8 mouse cellular contexts compared by ENCODE assay signal in the genomic region with DNA sequence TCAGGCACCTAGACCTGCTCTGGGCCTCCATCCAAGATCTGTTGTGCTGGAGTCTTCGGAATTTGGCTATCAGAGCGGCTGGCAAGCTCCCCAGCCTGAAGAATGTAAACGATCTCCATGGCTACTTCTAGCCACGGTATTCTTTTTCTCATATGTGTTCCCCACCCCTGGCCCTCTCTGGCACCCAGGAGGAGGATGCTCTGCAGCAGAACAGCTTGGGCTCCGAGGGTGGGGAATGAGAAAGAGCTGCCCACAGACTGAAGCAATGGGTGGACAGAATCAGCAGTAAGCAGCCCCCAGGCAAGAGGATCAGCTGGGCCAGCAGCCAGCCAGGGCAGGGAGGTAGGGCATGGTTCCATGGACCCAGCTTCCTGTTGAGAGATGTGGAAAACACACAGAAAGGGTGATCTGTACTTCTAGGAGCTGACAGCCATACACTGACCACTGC.
A peak's percentile ranks its signal among the peaks of the same experiment; 100 is the strongest.
DNase-seq lines count a peak whose midpoint lies in the region; ATAC-seq and TF ChIP-seq lines count a peak whose summit lies in the region.

No protein-coding gene starts in this region.

- no peaks in the 10 kb centered on the region; the same call in 1 of the 2 replicates for H3K9me3 ChIP-seq in kidney, embryonic 16.5 days (ENCODE audit: low read length)
- H3K9me3 ChIP-seq in embryonic facial prominence, embryonic 15.5 days (replicated peaks): no peaks in the 10 kb centered on the region
- H3K9me3 ChIP-seq in heart, postnatal 0 days (replicated peaks; ENCODE audit: control insufficient read depth, low read length): no peaks in the 10 kb centered on the region
- H3K9me3 ChIP-seq in neural tube, embryonic 15.5 days (replicated peaks): no peaks in the 10 kb centered on the region

- no peak overlapping the region for H3K27ac ChIP-seq in kidney, adult 2 months (ENCODE audit: insufficient read depth, low read depth, low read length)
- no peak overlapping the region for H3K27ac ChIP-seq in kidney, embryonic 16.5 days (ENCODE audit: low read length)
- H3K27ac ChIP-seq in embryonic facial prominence, embryonic 15.5 days (replicated peaks): peak overlapping the region; percentile 58
- peak overlapping the region; percentile 12; the same call in 1 of the 2 replicates for H3K27ac ChIP-seq in heart, postnatal 0 days (ENCODE audit: low read depth)
- peak overlapping the region; percentile 18; the same call in 1 of the 2 replicates for H3K27ac ChIP-seq in neural tube, embryonic 15.5 days (replicated peaks)

- TF ChIP-seq POLR2A in kidney, adult 2 months (IDR thresholded peaks at IDR 0.05; ENCODE audit: low read depth, low read length): no peak

- DNase-seq in kidney, adult 2 months: peak; percentile 50
- peak; percentile 83 for DNase-seq in heart, postnatal 0 days (ENCODE audit: low spot score)
- peak; percentile 50 to 66 for DNase-seq in left cerebral cortex, postnatal 14 days (ENCODE audit: low spot score in 2 of 2)
- DNase-seq in thymus, postnatal 10 days (ENCODE audit: low spot score in 2 of 2): no peak

- H3K36me3 ChIP-seq in kidney, adult 2 months (ENCODE audit: control insufficient read depth, insufficient read depth, low read length): no peaks in the 10 kb centered on the region
- no peaks in the 10 kb centered on the region for H3K36me3 ChIP-seq in kidney, embryonic 16.5 days (ENCODE audit: insufficient read depth, low read length)
- H3K36me3 ChIP-seq in embryonic facial prominence, embryonic 15.5 days: no peaks in the 10 kb centered on the region
- H3K36me3 ChIP-seq in heart, postnatal 0 days (replicated peaks; ENCODE audit: control insufficient read depth, insufficient read depth, low read length): no peaks in the 10 kb centered on the region
- H3K36me3 ChIP-seq in neural tube, embryonic 15.5 days: no peaks in the 10 kb centered on the region

- 31% methylated on average over 5 of the region's 5 CpGs for WGBS in kidney, adult 2 months
- 33% methylated on average over 5 of the region's 5 CpGs for WGBS in kidney, embryonic 16.5 days
- 28% methylated on average over 5 of the region's 5 CpGs for WGBS in embryonic facial prominence, embryonic 15.5 days
- WGBS in heart, postnatal 0 days: 12% methylated on average over 5 of the region's 5 CpGs
- 44% methylated on average over 5 of the region's 5 CpGs for WGBS in neural tube, embryonic 15.5 days

- H3K4me2 ChIP-seq in kidney, embryonic 16.5 days (replicated peaks; ENCODE audit: low read depth, low read length): no peak overlapping the region
- no peak overlapping the region for H3K4me2 ChIP-seq in embryonic facial prominence, embryonic 15.5 days (replicated peaks)
- peak overlapping the region; percentile 19 for H3K4me2 ChIP-seq in heart, postnatal 0 days (ENCODE audit: low read depth, low read length)
- no peak overlapping the region for H3K4me2 ChIP-seq in neural tube, embryonic 15.5 days

- no peak for TF ChIP-seq EP300 in heart, postnatal 0 days (IDR thresholded peaks at IDR 0.05; ENCODE audit: low read depth)

- H3K4me3 ChIP-seq in kidney, adult 2 months (ENCODE audit: insufficient read depth, low read depth, low read length): no peak overlapping the region
- H3K4me3 ChIP-seq in kidney, embryonic 16.5 days (ENCODE audit: low read length): no peak overlapping the region
- no peak overlapping the region for H3K4me3 ChIP-seq in embryonic facial prominence, embryonic 15.5 days (replicated peaks)
- no peak overlapping the region for H3K4me3 ChIP-seq in heart, postnatal 0 days (ENCODE audit: low read depth, low read length)
- H3K4me3 ChIP-seq in neural tube, embryonic 15.5 days (replicated peaks): no peak overlapping the region

- no peak for TF ChIP-seq CTCF in kidney, adult 2 months (conservative IDR thresholded peaks at IDR 0.05; ENCODE audit: insufficient read depth, insufficient read length, low read depth, low read length)
- no peak for TF ChIP-seq CTCF in heart, postnatal 0 days (IDR thresholded peaks at IDR 0.05; ENCODE audit: low read depth)

- no peaks in the 10 kb centered on the region for H3K4me1 ChIP-seq in kidney, adult 2 months (ENCODE audit: control insufficient read depth, insufficient read depth, low read length)
- no peaks in the 10 kb centered on the region; the same call in 1 of the 2 replicates for H3K4me1 ChIP-seq in kidney, embryonic 16.5 days (ENCODE audit: insufficient read depth, low read length)
- peaks cover 11% of the 10 kb centered on the region for H3K4me1 ChIP-seq in embryonic facial prominence, embryonic 15.5 days
- peaks cover 67% of the 10 kb centered on the region for H3K4me1 ChIP-seq in heart, postnatal 0 days (ENCODE audit: control insufficient read depth, insufficient read depth)
- H3K4me1 ChIP-seq in neural tube, embryonic 15.5 days: peaks cover 20% of the 10 kb centered on the region

- no peak for ATAC-seq in kidney, embryonic 16.5 days (ENCODE audit: low FRiP score, low TSS enrichment)
- ATAC-seq in embryonic facial prominence, embryonic 15.5 days (ENCODE audit: insufficient number of reproducible peaks, low FRiP score, low TSS enrichment, low read depth): no peak
- peak; percentile 76 for ATAC-seq in heart, postnatal 0 days (ENCODE audit: insufficient read depth, low read depth)
- peak; percentile 42; the same call in 1 of the 2 replicates for ATAC-seq in neural tube, embryonic 15.5 days (ENCODE audit: low FRiP score)
- no peak for ATAC-seq in activated CD4-positive, CD25-positive, alpha-beta regulatory T cell, adult 4 months

- H3K27me3 ChIP-seq in kidney, adult 2 months (replicated peaks; ENCODE audit: control insufficient read depth, insufficient read depth, low read length): no peaks in the 10 kb centered on the region
- no peaks in the 10 kb centered on the region for H3K27me3 ChIP-seq in kidney, embryonic 16.5 days (ENCODE audit: insufficient read depth, low read length)
- H3K27me3 ChIP-seq in embryonic facial prominence, embryonic 15.5 days: no peaks in the 10 kb centered on the region
- no peaks in the 10 kb centered on the region for H3K27me3 ChIP-seq in heart, postnatal 0 days (ENCODE audit: control insufficient read depth, insufficient read depth, low read length)
- H3K27me3 ChIP-seq in neural tube, embryonic 15.5 days (replicated peaks): no peaks in the 10 kb centered on the region

- intact Hi-C loops in left cerebral cortex, postnatal 14 days (cut with DNase I): no loop called here

- H3K9ac ChIP-seq in kidney, embryonic 16.5 days (replicated peaks; ENCODE audit: low read length): no peak overlapping the region
- no peak overlapping the region for H3K9ac ChIP-seq in embryonic facial prominence, embryonic 15.5 days
- H3K9ac ChIP-seq in heart, postnatal 0 days (replicated peaks; ENCODE audit: low read depth, low read length): no peak overlapping the region
- no peak overlapping the region for H3K9ac ChIP-seq in neural tube, embryonic 15.5 days (replicated peaks)

Comparison
In these comparisons a context has a peak if more than half of its experiments do, and no peak if none do; other contexts are left out.
1. DNase-seq: peak in kidney, adult 2 months (single experiment), heart, postnatal 0 days (single experiment) and left cerebral cortex, postnatal 14 days (2 of 2); none in thymus, postnatal 10 days (0 of 2).
2. H3K27ac ChIP-seq: peak in embryonic facial prominence, embryonic 15.5 days (single experiment), heart, postnatal 0 days (single experiment) and neural tube, embryonic 15.5 days (single experiment); none in kidney, adult 2 months (single experiment) and kidney, embryonic 16.5 days (single experiment).
3. ATAC-seq: peak in heart, postnatal 0 days (single experiment) and neural tube, embryonic 15.5 days (single experiment); none in kidney, embryonic 16.5 days (single experiment), embryonic facial prominence, embryonic 15.5 days (single experiment) and activated CD4-positive, CD25-positive, alpha-beta regulatory T cell, adult 4 months (single experiment).